Mouse (Mus musculus) lung, adult 2 months (tissue): Measurements from ENCODE around the gene Sec23a.

Source experiments
- CTCF ChIP-seq: fragments of 200-500 bp; IDR thresholded peaks from 2 replicates; pipeline ENCODE4 v1.5.1; 2011; ENCODE audit warnings: mild to moderate bottlenecking, low read length, control low read depth; ENCODE audit not compliant: insufficient read depth
- POLR2A ChIP-seq: fragments of 200-500 bp; IDR thresholded peaks from 2 replicates; pipeline ENCODE4 v1.6.1; 2011; ENCODE audit warnings: low read depth, mild to moderate bottlenecking, control low read depth, low read length, borderline replicate concordance; ENCODE audit errors: extremely low read depth

- no peak for TF ChIP-seq POLR2A
- TF ChIP-seq CTCF: no peak
These were observed 102.0 kb downstream of the Sec23a start for GRCm38 (mm10) chr12:58909826-58910225.
